Mouse (Mus musculus): ENCODE measurements around the gene Spryd7. TPM values are rescaled to one million over a fixed set of nuclear protein-coding genes. Genes with fewer than 3 reads are reported as not detected.

Spryd7 gene
- 6.7 TPM for polyA plus RNA-seq (2017; shearing (Covaris generic))

DNA sequence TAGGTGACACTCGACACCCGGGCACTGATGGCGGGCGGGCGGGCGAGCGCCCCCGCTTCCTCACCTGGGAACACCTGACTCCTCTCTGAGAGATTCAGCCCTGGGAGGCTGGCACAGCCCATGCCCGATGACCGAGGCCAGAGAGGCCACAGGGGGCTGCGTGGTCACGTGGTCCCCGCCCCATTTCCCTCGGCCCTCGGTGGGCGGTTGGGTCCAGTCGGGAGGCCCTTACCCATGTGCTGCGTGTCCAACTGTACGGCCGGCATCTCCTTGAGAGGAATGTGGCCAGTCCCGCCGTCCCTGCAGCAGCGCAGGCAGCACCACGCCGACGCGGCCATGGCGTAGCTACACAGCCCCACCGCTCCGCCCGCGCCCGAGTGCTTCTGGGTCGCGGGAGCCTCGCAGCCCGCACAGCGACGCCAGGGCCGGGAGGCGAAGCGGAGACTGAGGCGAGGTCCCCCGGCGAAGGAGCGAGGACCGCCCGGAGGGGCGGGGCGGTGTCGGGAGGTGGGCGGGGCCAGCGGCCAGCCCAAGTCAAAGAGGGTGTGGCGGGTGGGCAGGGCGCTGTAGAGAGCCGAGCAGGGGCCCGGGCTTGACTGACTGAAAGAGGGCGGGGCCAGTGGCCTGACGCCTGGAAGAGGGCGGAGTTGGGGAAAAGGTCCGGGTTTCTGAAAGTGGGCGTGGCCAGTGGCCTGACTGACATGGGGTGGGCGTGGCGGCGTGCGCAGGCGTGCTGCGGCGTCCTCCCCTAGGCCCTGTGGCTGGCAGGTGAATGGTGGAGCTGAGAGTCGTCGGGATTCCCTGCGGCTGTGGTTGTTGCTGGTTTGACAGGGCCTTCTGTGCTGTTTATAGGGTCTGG, at the start of gene Spryd7:
Gene Spryd7, minus strand, starts transcription at position 598 of the 859 bp plus-strand sequence.

GRCm38 (mm10) chr14:61597968-61598367, 41.3 kb upstream of the Spryd7 start, which contains the start of gene Trim13:
Gene Trim13, plus strand, starts transcription at chr14:61598247.

Other genes starting within 250 kb of the Spryd7 start
- gene Arl11, start 247.1 kb downstream of the Spryd7 start, polyA plus RNA-seq (2017; shearing (Covaris generic)) = 0.43 TPM
- 9.4 TPM for gene Ebpl, start 196.4 kb downstream of the Spryd7 start, polyA plus RNA-seq (2017; shearing (Covaris generic))
- gene Kpna3, start 117.0 kb downstream of the Spryd7 start, polyA plus RNA-seq (2017; shearing (Covaris generic)) = 45.2 TPM
- 9.6 TPM for gene Trim13, start 41.4 kb upstream of the Spryd7 start, polyA plus RNA-seq (2017; shearing (Covaris generic))
- gene Kcnrg, start 50.6 kb upstream of the Spryd7 start, polyA plus RNA-seq (2017; shearing (Covaris generic)) = 0.35 TPM

Data from CD4-positive, CD25-positive, alpha-beta regulatory T cell, adult 9 weeks (primary cell).